Mouse (Mus musculus): ENCODE data around the gene Asns.
A peak's percentile ranks its signal among the peaks of the same experiment; 100 is the strongest.

Gene Asns

DNA sequence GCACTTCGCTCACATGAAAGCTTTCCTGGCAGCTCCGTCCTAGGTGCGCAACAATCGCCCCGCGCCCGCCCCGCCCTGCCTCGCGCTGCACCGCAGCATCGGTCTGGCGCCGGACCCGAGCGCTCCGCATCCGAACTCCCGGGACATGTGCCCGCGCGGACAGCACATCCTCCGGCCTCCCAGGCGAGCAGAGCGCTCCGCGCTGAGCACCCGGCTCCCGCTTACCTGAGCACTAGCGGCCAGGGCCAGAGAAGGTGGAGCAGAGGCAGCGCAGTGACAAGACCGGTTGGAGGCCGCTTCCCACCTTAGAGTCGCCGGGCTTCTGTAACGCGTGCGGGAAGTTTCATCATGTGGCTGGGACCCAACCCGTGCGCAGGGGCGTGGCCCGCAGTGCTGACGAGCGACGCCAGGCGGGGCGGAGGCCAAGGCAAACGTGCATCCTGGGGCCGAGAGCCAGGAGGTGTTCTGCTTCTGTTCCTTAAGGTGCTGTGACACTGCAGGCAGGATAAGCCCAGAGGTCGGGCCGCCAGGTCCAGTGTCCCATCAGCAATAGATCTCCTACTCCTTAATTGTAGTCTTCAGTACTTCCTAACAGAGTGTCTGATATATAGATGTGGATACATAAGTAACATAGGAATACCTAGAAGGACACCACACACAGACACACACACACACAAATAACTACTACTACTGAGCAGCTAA lies at the start of gene Asns:
Gene Asns, minus strand, starts transcription at position 371 of the 702 bp plus-strand sequence.
- peak; percentile 92 for DNase-seq (ENCODE audit: low spot score in 2 of 2)

DNA sequence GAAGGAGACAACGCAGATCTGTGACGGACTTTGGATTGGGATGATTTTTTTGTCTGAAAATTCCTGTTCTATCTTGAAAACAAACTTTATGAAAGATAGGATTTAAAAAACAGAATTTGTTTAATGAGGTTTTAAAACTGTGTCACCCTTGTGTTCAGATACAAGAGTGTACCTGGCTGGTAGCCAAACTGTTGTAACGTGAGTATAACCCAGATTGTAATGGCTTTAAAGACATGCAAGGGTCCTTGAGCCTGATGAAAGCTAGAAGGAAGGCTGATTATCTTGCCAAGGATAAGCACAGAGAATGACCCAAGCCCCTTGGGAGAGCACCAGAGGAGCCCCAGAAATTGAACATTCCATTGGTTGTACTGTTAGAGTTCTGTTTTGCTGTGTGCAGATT lies 48.7 kb upstream of the Asns start:
- no peak for DNase-seq (ENCODE audit: low spot score in 2 of 2)

DNA sequence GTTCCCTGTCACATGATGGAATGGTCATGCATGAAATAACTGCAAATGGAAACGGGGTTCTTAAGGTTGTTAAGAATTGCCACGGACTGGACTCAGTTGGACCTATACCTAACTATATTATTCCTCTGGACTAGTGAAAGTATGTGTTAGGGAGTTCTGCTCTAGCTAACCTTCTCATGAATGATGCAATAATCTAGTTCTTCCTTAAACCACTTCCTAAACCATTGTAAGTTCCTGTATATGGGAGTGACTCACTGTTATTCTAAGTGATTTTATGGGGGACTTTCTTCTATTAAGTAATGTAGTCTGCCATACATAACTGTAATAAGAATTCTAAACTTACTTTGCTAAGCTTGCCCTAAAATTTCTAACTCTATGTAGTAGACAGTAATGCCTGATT lies 44.8 kb upstream of the Asns start:
- DNase-seq (ENCODE audit: low spot score in 2 of 2), result no peak

DNA sequence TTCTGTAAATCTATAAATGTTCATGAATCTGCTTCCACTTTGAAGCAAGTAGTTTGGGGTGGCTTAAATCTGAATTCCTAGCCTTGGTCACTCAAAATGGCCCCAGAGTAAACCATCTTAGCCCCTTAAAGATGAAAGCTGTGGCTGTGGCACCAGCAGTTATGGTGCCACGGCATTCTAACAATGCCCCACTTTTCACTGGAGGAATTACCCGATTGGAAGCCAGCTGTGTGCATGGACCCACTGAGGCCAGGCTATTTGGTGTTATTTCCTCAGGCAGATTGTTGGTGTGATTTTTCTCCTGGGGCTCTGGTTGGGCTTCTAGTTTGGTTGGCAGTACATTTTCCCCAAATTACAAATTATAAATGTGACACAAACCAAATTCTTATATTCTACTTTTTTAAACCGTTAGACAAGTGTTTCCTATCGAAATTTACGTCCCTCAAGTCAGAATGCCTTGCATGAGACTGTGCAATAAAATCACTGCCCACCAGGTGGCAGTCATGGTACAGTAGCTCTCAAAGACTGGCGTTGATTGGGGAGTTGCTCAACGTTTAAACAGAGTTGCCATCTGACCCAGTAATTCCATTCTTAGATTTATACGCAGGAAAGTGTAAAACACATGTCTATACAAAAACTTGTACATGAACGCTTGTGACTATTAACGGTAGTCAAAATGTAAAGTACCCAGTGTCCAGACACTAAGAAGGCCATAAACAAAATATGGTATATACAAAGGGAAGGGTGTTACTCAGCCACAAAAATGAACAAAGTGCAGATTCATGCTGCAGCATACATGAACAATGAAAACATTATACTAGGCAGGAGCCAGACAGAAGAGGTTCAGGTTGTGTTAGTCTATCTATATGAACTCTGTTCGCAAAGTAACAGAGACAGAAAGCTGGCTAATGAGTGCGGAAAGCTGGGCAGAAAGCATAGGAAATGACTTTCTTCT lies 40.0 kb upstream of the Asns start:
- DNase-seq (ENCODE audit: low spot score in 2 of 2), result peak; percentile 85 to 93

DNA sequence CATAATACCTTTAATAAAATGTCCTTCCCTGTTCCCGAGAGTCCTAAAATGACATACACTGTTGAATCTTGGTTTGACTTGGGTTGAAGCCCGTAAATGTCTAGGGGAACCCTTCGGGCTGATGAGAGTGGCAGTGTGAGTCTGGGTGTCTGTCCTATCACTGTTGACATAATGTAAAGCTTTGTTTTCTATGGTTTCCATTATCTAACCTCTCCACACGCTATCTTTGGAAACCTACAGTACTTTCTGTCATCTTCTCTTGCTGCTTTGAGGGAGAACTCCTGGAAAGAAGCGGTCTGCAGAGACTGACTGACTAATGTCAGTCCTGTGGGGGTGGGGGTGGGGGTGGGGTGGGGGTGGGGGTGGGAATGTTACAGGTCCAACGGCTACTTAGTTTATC lies 39.0 kb upstream of the Asns start:
- no peak for DNase-seq (ENCODE audit: low spot score in 2 of 2)

DNA sequence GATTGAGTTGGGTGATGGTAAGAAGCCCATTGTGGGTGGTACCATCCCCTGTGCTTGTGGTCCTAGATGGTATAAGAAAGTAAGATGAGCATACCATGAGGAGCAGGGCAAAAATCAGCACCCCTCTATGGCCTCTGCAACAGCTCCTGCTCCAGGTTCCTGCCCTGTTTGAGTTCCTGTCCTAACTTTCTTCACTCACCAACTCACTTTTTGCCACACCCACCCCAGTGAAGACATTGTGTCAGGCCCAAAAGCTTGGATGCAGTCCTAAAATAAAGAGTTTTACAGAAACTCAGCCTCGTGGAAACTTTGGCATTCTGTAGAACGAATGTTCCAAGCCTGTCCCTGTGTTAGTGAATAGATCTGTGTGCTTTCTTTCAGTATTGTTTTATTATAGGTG lies 36.1 kb upstream of the Asns start:
- DNase-seq (ENCODE audit: low spot score in 2 of 2), result no peak

DNA sequence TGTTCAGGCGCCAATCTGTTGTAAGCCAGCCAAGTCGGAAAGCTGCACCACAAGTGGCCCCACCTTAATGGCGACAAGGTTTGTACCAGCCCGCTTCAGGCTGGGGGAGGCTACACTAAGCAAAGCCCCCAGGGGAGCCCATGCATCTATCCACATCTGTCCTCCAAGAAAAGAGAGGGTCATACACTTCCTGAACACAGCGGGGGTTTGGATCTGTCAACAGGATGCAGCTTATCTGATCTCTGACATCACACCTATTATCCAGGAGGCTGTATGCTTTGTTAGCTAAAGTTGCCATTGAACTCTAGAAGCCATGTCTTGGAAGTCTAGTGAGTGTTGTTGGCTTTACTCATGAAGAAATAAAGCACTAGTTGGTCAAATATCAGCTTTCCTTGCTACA lies 35.2 kb upstream of the Asns start:
- DNase-seq (ENCODE audit: low spot score in 2 of 2), result no peak

DNA sequence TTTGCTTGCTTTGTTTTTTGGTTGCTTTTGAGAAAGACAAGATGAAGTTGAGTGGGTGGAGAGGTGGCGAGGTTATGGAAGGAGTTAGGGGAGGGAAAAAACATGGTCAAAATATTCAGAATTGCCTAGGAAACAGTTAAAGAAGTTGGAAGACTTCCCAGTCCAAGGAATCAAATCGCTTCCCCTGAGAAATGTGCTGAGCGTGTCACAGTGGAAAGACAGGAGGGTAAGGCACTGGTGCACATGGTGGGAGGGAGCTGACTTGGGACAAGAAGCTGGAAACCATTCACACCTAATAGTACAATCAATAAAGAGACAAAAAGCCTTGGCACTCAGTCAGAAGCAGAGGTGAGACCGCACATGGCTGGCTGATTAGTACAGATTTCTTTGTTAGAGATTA lies 23.2 kb upstream of the Asns start:
- no peak for DNase-seq (ENCODE audit: low spot score in 2 of 2)

DNA sequence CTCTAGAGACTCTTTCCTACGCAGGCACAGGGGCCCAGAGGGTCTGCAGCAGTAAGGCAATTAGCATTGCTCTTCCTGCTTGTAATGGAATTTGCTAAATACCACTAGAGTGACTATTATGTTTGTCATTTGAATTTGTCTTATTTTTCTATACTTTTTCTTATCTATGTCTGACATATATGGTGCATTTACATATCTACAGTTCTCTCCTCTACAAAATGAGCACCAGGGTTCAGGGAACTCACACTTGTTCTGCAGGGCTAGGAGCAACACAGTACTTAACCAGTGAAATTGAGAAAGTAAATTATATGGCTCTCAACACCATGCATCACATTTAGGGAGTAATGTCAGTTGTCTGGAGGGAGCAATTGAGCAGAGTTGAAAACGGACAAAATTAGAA lies 21.2 kb upstream of the Asns start:
- DNase-seq (ENCODE audit: low spot score in 2 of 2), result no peak

DNA sequence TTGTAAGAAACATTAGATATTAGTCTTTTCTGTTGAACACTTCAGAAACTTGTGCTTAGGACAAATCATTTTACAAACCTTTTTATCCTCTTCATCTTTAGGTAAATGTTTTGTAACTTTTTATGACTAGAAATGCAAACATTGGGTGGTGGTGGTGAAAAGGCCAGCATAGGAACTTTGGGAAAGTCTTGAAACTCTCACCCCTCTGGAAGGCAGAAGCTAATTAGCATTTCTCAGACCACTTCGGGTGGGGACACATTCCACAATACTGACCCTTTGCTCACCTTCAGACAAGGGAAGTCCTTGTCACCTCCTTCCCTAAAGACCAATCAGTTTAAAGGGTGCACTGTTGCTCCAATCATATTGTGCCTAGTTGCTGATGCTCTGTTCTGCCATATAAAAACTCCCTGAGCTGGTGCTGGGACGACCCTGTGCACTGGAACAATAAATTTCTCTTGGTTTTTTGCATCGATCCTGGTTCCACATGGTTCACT lies 18.8 kb upstream of the Asns start:
- DNase-seq (ENCODE audit: low spot score in 2 of 2), result no peak

DNA sequence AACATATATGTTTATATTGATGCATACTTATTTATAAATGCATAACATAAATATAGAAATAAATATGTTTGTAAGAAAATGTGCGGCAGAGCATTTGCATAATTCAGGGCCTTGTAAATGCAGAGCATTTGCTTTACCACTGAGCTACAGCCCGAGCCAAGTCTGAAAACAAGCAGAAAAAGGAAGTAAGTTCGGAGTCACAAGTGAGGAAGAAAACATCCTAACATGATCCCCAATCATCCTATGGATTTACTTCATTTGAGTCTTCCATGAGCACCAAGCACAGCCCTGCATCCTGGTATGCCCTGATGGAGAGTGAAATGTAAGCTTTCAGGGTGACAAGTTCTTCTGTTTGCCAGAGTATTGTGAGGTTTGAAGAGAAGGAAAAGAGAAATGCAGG lies 15.2 kb upstream of the Asns start:
- no peak for DNase-seq (ENCODE audit: low spot score in 2 of 2)

DNA sequence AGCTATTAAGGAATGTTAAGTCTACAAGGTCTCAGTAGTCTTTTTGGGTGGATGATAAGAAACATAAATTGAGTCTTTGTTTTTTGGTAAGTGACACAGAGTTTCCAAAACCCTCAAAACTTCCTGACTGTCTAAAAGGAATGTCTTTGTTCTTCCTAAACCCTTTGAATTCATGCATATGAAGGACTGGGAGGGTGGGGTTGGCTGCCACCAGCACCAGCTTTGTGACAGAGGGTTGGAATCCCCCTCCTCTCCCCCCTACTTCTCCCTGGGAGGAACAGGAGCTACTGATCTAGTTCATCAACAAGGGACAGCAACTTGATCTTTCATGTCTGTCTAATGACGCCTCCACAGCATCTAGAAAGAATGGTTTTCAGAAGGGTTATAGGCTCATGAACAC lies 13.7 kb upstream of the Asns start:
- DNase-seq (ENCODE audit: low spot score in 2 of 2), result no peak

DNA sequence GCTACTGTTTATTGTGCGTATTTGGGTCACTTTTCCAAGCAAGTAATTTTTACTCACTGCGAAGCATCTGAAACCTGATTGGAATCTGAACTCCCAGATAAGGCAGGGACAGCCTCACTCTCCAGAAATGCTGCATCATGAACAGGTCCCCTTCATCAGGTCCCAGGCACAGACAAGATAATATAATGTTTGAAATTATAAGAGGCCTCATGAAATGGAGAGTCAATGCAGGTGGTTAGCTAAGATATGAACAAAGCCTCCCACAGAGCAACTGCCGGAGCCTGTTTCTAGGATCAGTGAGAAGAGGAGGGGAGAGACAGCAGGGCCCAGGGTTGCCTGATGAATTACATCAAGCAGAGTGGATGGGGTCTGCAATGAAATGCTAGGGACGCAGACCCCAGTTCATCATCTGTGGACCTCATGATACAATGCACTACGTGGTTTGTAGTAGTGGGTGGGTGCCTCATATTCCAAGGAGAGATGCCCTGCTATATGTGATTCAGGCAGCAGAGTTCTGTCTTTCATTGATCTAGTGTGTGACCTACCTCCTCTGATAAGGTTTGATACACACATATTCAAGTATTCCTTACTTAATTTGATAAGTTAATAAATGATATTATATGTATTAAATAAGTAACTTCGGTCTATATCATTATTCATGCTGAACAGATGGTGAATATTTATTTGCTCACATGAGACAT lies 5.1 kb upstream of the Asns start:
- no peak for DNase-seq (ENCODE audit: low spot score in 2 of 2)

DNA sequence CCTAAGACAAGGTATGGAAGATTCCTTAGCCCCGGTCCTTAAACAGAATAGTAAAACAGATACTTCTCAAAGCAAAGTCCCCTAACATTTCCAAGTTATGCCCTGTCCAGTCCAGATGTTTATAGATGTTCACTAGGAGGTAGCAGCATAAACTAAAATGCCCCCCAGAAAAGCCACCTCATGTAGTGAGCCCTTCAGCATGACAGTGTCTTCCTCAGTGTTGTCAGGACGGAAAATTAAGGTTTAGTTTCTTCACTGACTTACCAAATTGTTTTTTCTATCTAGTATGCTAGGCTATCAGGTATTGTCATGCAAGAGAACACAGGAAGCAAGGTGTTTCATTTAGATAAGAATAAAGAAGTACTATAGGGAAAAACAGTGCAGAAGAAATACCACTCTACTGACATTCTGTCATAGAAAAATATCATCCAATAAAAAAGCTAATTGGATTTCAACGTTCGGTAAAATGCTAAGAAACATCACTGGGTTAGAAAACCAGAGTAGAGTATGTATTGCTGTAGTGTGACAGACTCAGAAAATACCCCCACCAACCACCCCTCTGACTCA lies 4.1 kb upstream of the Asns start:
- DNase-seq (ENCODE audit: low spot score in 2 of 2), result no peak

DNA sequence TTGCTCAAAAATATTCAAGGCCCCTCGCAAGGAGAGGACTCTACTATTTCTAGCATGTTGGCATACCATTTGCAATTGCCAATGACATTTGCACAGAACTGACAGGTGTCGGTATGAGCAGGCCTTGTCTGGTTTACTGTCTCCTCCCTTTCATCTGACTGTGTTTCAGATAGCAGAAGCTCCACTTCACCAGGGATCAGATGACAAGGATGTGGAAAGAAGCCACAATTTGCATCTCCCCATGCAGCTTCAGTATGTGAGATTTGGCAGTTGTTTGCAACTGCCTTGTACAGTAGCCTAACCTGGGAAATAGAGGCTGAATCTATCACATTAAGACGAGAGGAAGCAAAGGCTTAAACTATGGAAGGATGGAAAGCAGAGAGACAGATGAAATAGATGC lies 3.6 kb upstream of the Asns start:
- no peak for DNase-seq (ENCODE audit: low spot score in 2 of 2)

DNA sequence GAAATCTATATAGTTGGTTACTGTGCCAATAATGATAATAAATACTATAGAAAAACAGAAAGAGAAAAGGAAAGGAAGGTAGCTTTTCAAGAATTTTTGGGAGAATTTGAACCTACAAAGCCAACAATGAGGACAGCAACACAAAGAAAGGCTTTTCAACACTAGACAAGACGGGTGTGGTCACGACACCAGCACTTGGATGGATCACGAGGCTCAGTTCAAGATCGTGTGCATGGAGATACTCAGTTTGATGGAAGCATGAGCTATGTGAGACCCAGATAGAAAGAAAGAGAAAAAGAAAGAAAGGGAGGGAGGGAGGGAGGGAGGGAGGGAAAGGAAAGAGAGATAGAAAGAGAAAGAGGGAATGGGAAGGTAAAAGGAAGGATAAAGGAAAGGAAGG lies 2.8 kb upstream of the Asns start:
- DNase-seq (ENCODE audit: low spot score in 2 of 2), result no peak

DNA sequence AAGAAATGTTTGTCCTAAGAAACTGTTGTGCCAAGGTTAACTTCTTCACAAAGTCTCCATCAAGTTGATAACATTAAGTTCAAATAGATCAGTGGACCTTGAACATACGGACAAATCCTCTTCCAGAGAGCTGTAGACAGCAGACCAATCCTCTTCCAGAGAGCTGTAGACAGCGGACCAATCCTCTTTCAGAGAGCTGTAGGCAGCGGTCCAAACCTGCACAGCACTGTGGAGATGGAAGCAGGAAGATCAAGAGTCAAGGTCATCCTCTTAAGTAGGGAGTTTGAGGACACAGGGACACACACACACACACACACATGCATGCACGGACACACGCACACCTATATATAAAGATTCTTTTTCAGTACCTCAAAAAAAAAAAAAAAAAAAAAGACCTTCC lies 612 bp upstream of the Asns start:
- DNase-seq (ENCODE audit: low spot score in 2 of 2), result no peak

DNA sequence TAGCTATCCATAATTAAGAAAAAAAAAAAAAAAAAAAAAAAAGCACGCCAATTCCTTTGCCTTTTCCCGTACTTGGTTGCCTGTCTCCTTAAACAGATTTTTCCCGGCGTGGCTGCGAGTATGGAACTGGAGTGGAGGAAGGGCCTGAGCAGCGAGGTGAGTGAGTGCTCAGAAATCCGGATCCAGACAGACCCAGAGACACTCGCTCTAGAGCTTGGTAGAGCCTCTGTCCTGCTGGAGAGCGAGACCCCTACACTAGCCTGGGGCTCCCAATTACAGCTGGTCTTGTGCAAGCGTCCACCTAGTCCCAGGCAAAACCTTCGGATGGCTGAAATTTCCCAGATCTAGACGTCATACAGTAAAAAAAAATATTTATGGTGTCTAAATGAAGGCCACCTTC lies 603 bp downstream of the Asns start:
- peak in 1 of 2 experiments; percentile 53 for DNase-seq (ENCODE audit: low spot score in 2 of 2)

DNA sequence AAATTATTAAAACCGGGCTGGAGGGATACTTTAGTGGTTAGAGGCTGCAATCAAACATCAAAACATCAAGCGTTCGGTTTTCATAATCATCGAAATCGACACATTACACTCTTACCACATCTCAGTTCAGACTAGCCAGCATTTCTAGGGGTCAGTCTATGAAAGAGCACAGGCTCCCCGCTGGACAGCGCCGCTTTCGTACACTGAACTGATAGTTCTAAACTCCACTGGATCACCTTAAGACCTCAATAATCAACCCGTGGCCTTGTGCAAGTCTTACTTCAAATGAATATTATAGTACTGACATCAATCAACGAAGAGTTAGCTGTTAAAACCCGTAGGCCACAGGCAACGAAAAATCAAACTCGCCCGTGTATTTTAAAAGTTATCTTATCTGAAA lies 1.0 kb downstream of the Asns start:
- DNase-seq (ENCODE audit: low spot score in 2 of 2), result no peak

DNA sequence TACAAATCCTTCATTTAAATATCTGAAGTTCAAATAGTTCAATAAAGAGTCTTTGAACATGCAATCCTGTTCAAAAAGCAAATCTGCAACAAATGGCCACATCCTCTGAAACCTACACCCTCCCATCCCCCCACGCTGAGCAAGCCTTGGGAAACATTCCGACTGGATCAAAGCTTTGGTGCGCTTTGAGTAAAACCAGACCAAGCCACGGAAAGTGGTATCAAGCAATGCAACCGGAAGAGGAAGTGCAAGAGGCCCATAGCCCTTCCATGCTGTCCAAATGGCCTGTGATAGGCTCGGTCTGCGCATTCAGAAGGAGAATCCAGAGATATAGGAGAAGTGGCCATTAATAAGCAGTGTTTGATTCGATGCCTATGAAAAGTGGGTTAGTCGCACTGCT lies 2.6 kb downstream of the Asns start:
- no peak for DNase-seq (ENCODE audit: low spot score in 2 of 2)

DNA sequence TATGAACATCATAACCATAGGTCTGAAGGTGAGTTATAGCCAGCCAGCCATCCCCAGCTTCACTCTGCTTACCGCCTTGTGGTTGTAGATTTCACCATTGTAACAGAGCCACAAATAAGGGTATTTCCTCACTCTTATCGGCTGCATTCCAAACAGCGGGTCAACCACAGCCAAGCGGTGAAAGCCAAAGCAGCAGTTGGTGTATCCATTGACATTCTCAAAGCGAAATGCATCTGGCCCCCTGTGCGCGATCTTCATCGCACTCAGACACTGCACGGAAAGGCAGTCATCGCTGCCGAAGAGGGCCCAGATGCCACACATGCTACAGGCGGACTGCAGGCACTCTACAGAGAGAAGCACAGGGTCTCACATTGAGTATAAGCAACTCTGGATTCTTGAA lies 3.9 kb downstream of the Asns start:
- DNase-seq (ENCODE audit: low spot score in 2 of 2), result no peak

DNA sequence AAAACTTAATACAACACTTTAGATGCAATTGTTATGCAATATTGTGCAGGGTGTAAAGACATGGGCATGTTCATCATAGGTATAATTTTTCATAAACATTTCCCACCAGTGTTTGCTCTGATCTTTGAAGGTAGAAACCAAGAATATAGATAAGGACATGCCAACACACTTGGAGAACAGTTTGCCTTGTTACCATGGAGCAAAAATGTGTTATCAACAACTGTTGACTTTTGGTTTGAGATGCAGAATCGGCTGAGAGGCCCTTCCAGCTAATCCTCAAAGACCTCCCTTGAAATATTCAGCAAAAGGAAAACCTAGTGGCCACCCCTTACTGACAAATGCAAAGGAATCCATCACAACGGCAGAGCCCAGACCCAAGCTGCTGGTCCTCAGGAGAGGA lies 7.0 kb downstream of the Asns start:
- no peak for DNase-seq (ENCODE audit: low spot score in 2 of 2)

Data from right cerebral cortex, postnatal 10 days (tissue).